In the genomic region with DNA sequence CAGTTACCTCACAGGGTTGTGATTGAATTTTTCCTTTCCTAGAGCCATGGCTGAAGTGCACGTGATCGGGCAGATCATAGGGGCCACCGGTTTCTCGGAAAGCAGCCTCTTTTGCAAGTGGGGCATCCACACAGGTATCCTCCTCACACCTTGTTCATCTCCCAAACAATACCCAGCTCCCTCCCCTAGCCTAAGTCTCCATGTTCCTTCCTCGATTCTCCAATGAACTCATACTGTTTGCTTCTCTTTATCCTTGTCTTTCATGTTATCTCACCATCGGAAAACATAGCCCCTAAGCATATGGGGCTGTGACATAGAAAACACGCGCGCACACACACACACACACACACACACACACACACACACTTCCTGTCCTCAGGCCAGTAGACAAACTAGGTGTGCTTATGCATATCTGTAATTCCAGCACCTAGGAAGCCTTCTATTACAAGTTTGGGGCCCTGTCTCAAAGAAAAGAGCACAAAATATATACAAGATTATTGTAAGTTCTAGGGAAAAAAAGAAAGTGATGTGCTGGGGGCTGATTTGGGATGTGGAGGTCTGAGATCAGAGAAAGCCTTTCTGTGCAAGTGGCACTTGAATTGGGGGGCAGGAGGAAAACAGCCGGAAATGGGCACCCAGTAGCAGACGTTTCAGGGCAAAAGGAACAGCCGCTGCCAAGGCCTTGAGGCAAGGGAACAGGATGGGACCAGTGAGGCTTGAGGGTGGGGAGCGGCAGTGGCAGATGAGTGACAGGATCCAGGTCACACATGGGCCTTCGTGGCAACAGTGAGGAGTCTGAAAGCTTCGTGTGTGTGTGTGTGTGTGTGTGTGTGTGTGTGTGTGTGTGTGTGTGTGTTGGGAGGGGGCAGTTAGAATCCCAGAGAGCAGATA, we compare ENCODE assay signal across 8 mouse cellular contexts. TPM values are rescaled to one million over a fixed set of nuclear protein-coding genes. Genes with fewer than 3 reads are reported as not detected.
DNase-seq lines count a peak whose midpoint lies in the region; ATAC-seq lines count a peak whose summit lies in the region.

No protein-coding gene starts in this region.

- peaks cover 20% of the 10 kb centered on the region for H3K4me1 ChIP-seq in kidney, embryonic 16.5 days (ENCODE audit: insufficient read depth, low read length)
- peaks cover 20% of the 10 kb centered on the region; the same call in 1 of the 2 replicates for H3K4me1 ChIP-seq in embryonic facial prominence, embryonic 12.5 days
- peaks cover 19% of the 10 kb centered on the region for H3K4me1 ChIP-seq in limb, embryonic 13.5 days
- H3K4me1 ChIP-seq in stomach, embryonic 14.5 days (ENCODE audit: control insufficient read depth, insufficient read depth, low read length), result peaks cover 12% of the 10 kb centered on the region; the same call in 1 of the 2 replicates

- no peaks in the 10 kb centered on the region for H3K36me3 ChIP-seq in kidney, embryonic 16.5 days (ENCODE audit: insufficient read depth, low read length)
- 0 out of 2 replicates have a peak, but pooled peaks cover 4% of the 10 kb centered on the region for H3K36me3 ChIP-seq in embryonic facial prominence, embryonic 12.5 days
- peaks cover 5% of the 10 kb centered on the region; the same call in 1 of the 2 replicates for H3K36me3 ChIP-seq in limb, embryonic 13.5 days
- no peaks in the 10 kb centered on the region for H3K36me3 ChIP-seq in stomach, embryonic 14.5 days (ENCODE audit: control insufficient read depth, insufficient read depth, low read length)

- H3K9me3 ChIP-seq in kidney, embryonic 16.5 days (ENCODE audit: low read length), result no peaks in the 10 kb centered on the region
- H3K9me3 ChIP-seq in embryonic facial prominence, embryonic 12.5 days, result no peaks in the 10 kb centered on the region
- H3K9me3 ChIP-seq in limb, embryonic 13.5 days, result no peaks in the 10 kb centered on the region
- H3K9me3 ChIP-seq in stomach, embryonic 14.5 days (ENCODE audit: control insufficient read depth, low read depth, low read length), result no peaks in the 10 kb centered on the region

- no peak for DNase-seq in kidney, adult 8-10 months
- no peak for DNase-seq in urinary bladder, postnatal 14 days (ENCODE audit: low spot score)
- DNase-seq in yolk sac, embryonic 10.5 days (ENCODE audit: low spot score), result no peak

- no peak overlapping the region for H3K27ac ChIP-seq in kidney, embryonic 16.5 days (ENCODE audit: low read length)
- 0 out of 2 replicates have a peak overlapping the region, but pooled peaks have one; percentile 92 for H3K27ac ChIP-seq in embryonic facial prominence, embryonic 12.5 days
- no peak overlapping the region for H3K27ac ChIP-seq in limb, embryonic 13.5 days
- no peak overlapping the region for H3K27ac ChIP-seq in stomach, embryonic 14.5 days (ENCODE audit: low read length)

- peak overlapping the region; percentile 64 for H3K4me2 ChIP-seq in kidney, embryonic 16.5 days (replicated peaks; ENCODE audit: low read depth, low read length)
- H3K4me2 ChIP-seq in embryonic facial prominence, embryonic 12.5 days (replicated peaks), result peak overlapping the region; percentile 56
- peak overlapping the region; percentile 69 for H3K4me2 ChIP-seq in limb, embryonic 13.5 days (replicated peaks)
- H3K4me2 ChIP-seq in stomach, embryonic 14.5 days (replicated peaks; ENCODE audit: low read depth, low read length), result peak overlapping the region; percentile 57

- H3K4me3 ChIP-seq in kidney, embryonic 16.5 days (ENCODE audit: low read length), result peak overlapping the region; percentile 57
- peak overlapping the region; percentile 56; the same call in 1 of the 2 replicates for H3K4me3 ChIP-seq in embryonic facial prominence, embryonic 12.5 days
- peak overlapping the region; percentile 66 for H3K4me3 ChIP-seq in limb, embryonic 13.5 days
- H3K4me3 ChIP-seq in stomach, embryonic 14.5 days (ENCODE audit: low read depth, low read length), result peak overlapping the region; percentile 60; the same call in 1 of the 2 replicates

- H3K27me3 ChIP-seq in kidney, embryonic 16.5 days (ENCODE audit: insufficient read depth, low read length), result peaks cover 8% of the 10 kb centered on the region; the same call in 1 of the 2 replicates
- H3K27me3 ChIP-seq in embryonic facial prominence, embryonic 12.5 days, result peaks cover 19% of the 10 kb centered on the region
- H3K27me3 ChIP-seq in limb, embryonic 13.5 days, result peaks cover 30% of the 10 kb centered on the region
- H3K27me3 ChIP-seq in stomach, embryonic 14.5 days (ENCODE audit: control insufficient read depth, insufficient read depth, low read length), result no peaks in the 10 kb centered on the region

- no peak for ATAC-seq in kidney, embryonic 16.5 days (ENCODE audit: low FRiP score, low TSS enrichment)
- no peak for ATAC-seq in embryonic facial prominence, embryonic 12.5 days (ENCODE audit: insufficient number of reproducible peaks, insufficient read depth, low FRiP score, low TSS enrichment)
- 0 out of 2 replicates have a peak, but pooled peaks have one; percentile 2 for ATAC-seq in limb, embryonic 13.5 days (ENCODE audit: low FRiP score, low read depth)
- ATAC-seq in stomach, embryonic 14.5 days (ENCODE audit: insufficient number of reproducible peaks, insufficient read depth, low FRiP score, low read depth), result no peak
- no peak for ATAC-seq in granulocyte monocyte progenitor cell, adult 5-6 weeks (replicated peaks; ENCODE audit: poor library complexity, severe bottlenecking)

- no peak overlapping the region for H3K9ac ChIP-seq in kidney, embryonic 16.5 days (replicated peaks; ENCODE audit: low read length)
- no peak overlapping the region for H3K9ac ChIP-seq in embryonic facial prominence, embryonic 12.5 days
- peak overlapping the region; percentile 4; the same call in 1 of the 2 replicates for H3K9ac ChIP-seq in limb, embryonic 13.5 days
- H3K9ac ChIP-seq in stomach, embryonic 14.5 days (replicated peaks; ENCODE audit: low read depth, low read length), result no peak overlapping the region

- 60% methylated on average over 15 of the region's 15 CpGs for WGBS in kidney, embryonic 16.5 days
- 58% methylated on average over 15 of the region's 15 CpGs for WGBS in embryonic facial prominence, embryonic 12.5 days
- 66% methylated on average over 15 of the region's 15 CpGs for WGBS in limb, embryonic 13.5 days
- WGBS in stomach, embryonic 14.5 days, result 57% methylated on average over 15 of the region's 15 CpGs

RNA-seq across cellular contexts. Expression of a gene that starts 1.0 kb away (rescaled TPM):
- polyA plus RNA-seq in kidney, embryonic 16.5 days (2015; fragmentation: Nextera tagmentation; extraction: Ambion mirVana), result 35.0 and 35.8 TPM in 2 replicates
- 27.8 and 28.7 TPM in 2 replicates for polyA plus RNA-seq in embryonic facial prominence, embryonic 12.5 days (2016; fragmentation: Nextera tagmentation; extraction: Ambion mirVana)
- 25.8 and 29.0 TPM in 2 replicates for polyA plus RNA-seq in limb, embryonic 13.5 days (2015; fragmentation: Nextera tagmentation; extraction: Ambion mirVana)
- polyA plus RNA-seq in stomach, embryonic 14.5 days (2014; fragmentation: Nextera tagmentation; extraction: Ambion mirVana), result 29.7 and 31.5 TPM in 2 replicates
- total RNA-seq in granulocyte monocyte progenitor cell, adult 5-6 weeks (2014; fragmentation: Nextera tagmentation), result 49.7 and 53.8 TPM in 2 replicates
- total RNA-seq in granulocyte monocyte progenitor cell, adult 5-6 weeks (2017), result 31.0 and 49.9 TPM in 2 replicates

RNA-seq across cellular contexts. Expression of a gene that starts 5.2 kb away (rescaled TPM):
- polyA plus RNA-seq in kidney, embryonic 16.5 days (2015; fragmentation: Nextera tagmentation; extraction: Ambion mirVana), result 2.9 and 3.7 TPM in 2 replicates
- polyA plus RNA-seq in embryonic facial prominence, embryonic 12.5 days (2016; fragmentation: Nextera tagmentation; extraction: Ambion mirVana), result 2.5 and 3.6 TPM in 2 replicates
- polyA plus RNA-seq in limb, embryonic 13.5 days (2015; fragmentation: Nextera tagmentation; extraction: Ambion mirVana), result 1.7 and 2.4 TPM in 2 replicates
- 3.6 and 3.7 TPM in 2 replicates for polyA plus RNA-seq in stomach, embryonic 14.5 days (2014; fragmentation: Nextera tagmentation; extraction: Ambion mirVana)
- 261 and 291 TPM in 2 replicates for total RNA-seq in granulocyte monocyte progenitor cell, adult 5-6 weeks (2014; fragmentation: Nextera tagmentation)
- total RNA-seq in granulocyte monocyte progenitor cell, adult 5-6 weeks (2017), result 26.4 and 34.3 TPM in 2 replicates

RNA-seq across cellular contexts. Expression of a gene that starts 6.6 kb away (rescaled TPM):
- 2.3 and 3.7 TPM in 2 replicates for polyA plus RNA-seq in kidney, embryonic 16.5 days (2015; fragmentation: Nextera tagmentation; extraction: Ambion mirVana)
- polyA plus RNA-seq in embryonic facial prominence, embryonic 12.5 days (2016; fragmentation: Nextera tagmentation; extraction: Ambion mirVana), result 3.7 and 3.8 TPM in 2 replicates
- polyA plus RNA-seq in limb, embryonic 13.5 days (2015; fragmentation: Nextera tagmentation; extraction: Ambion mirVana), result 3.7 and 4.9 TPM in 2 replicates
- polyA plus RNA-seq in stomach, embryonic 14.5 days (2014; fragmentation: Nextera tagmentation; extraction: Ambion mirVana), result 4.2 and 5.9 TPM in 2 replicates
- 0.75 and 1.5 TPM in 2 replicates for total RNA-seq in granulocyte monocyte progenitor cell, adult 5-6 weeks (2014; fragmentation: Nextera tagmentation)
- not detected in 2 replicates for total RNA-seq in granulocyte monocyte progenitor cell, adult 5-6 weeks (2017)

RNA-seq across cellular contexts. Expression of a gene that starts 22.6 kb away (rescaled TPM):
- 90.0 and 92.6 TPM in 2 replicates for polyA plus RNA-seq in kidney, embryonic 16.5 days (2015; fragmentation: Nextera tagmentation; extraction: Ambion mirVana)
- polyA plus RNA-seq in embryonic facial prominence, embryonic 12.5 days (2016; fragmentation: Nextera tagmentation; extraction: Ambion mirVana), result 75.6 and 80.6 TPM in 2 replicates
- 73.1 and 73.4 TPM in 2 replicates for polyA plus RNA-seq in limb, embryonic 13.5 days (2015; fragmentation: Nextera tagmentation; extraction: Ambion mirVana)
- 72.9 and 83.0 TPM in 2 replicates for polyA plus RNA-seq in stomach, embryonic 14.5 days (2014; fragmentation: Nextera tagmentation; extraction: Ambion mirVana)
- 84.1 and 154 TPM in 2 replicates for total RNA-seq in granulocyte monocyte progenitor cell, adult 5-6 weeks (2014; fragmentation: Nextera tagmentation)
- 73.1 and 81.3 TPM in 2 replicates for total RNA-seq in granulocyte monocyte progenitor cell, adult 5-6 weeks (2017)

RNA-seq across cellular contexts. Expression of a gene that starts 22.8 kb away (rescaled TPM):
- 90.3 and 91.7 TPM in 2 replicates for polyA plus RNA-seq in kidney, embryonic 16.5 days (2015; fragmentation: Nextera tagmentation; extraction: Ambion mirVana)
- 59.2 and 63.6 TPM in 2 replicates for polyA plus RNA-seq in embryonic facial prominence, embryonic 12.5 days (2016; fragmentation: Nextera tagmentation; extraction: Ambion mirVana)
- polyA plus RNA-seq in limb, embryonic 13.5 days (2015; fragmentation: Nextera tagmentation; extraction: Ambion mirVana), result 61.6 and 65.0 TPM in 2 replicates
- polyA plus RNA-seq in stomach, embryonic 14.5 days (2014; fragmentation: Nextera tagmentation; extraction: Ambion mirVana), result 48.6 and 52.2 TPM in 2 replicates
- total RNA-seq in granulocyte monocyte progenitor cell, adult 5-6 weeks (2014; fragmentation: Nextera tagmentation), result 42.3 and 76.3 TPM in 2 replicates
- total RNA-seq in granulocyte monocyte progenitor cell, adult 5-6 weeks (2017), result 59.8 and 64.6 TPM in 2 replicates
